Mouse (Mus musculus) heart, adult 18-20 months (tissue): Measurements from ENCODE around the gene Usp17le. TPM values are rescaled to one million over a fixed set of nuclear protein-coding genes. Genes with fewer than 3 reads are reported as not detected.
"Not testable (repeated sequence)": the region's sequence is repeated elsewhere in the genome, so short reads cannot be mapped to it uniquely, and the experiment has no call there.

Source experiments
- DNase-seq, 2 experiments: peaks; one replicate each; pipeline ENCODE4 v3.0.0; 2021 to 2022; ENCODE audit warnings: mixed read lengths in 1 of 2
- long read RNA-seq, 2 experiments: library from polyadenylated mRNA; stranded (forward); transcript quantifications; one replicate each; pipeline ENCODE4 v2.0.0; 2021
- total RNA-seq, 2 experiments: library from RNA; stranded (reverse); gene quantifications; 2 replicates each; pipeline ENCODE4 v1.2.3; 2021

Gene Usp17le
- total RNA-seq, result not detected
- long read RNA-seq, experiment 1, result 0 reads
- long read RNA-seq, experiment 2, result 0 reads

GRCm38 (mm10) chr7:104777370-104777769 is at the start of gene Usp17le:
Gene Usp17le (minus strand): TSS chr7:104777470.
- DNase-seq, result not testable (repeated sequence)

GRCm38 (mm10) chr7:104810335-104810734 is 33.1 kb upstream of the Usp17le start:
- DNase-seq, result not testable (repeated sequence)

- no peak for DNase-seq
These were observed 13.5 kb upstream of the Usp17le start for GRCm38 (mm10) chr7:104790796-104791195.

Other genes with a start within 250 kb of the Usp17le start
- gene Olfr651, start 227.3 kb downstream of the Usp17le start, total RNA-seq, result not detected
- not detected for gene Olfr652, start 216.6 kb downstream of the Usp17le start, total RNA-seq
- not detected for gene Olfr653, start 200.2 kb downstream of the Usp17le start, total RNA-seq
- not detected for gene Olfr654, start 190.4 kb downstream of the Usp17le start, total RNA-seq
- not detected for gene Olfr655, start 175.7 kb downstream of the Usp17le start, total RNA-seq
- not detected for gene Olfr656, start 163.5 kb downstream of the Usp17le start, total RNA-seq
- gene Olfr657, start 152.7 kb downstream of the Usp17le start, total RNA-seq, result not detected
- gene Olfr658, start 130.2 kb downstream of the Usp17le start, total RNA-seq, result not detected
- gene Olfr659, start 110.7 kb downstream of the Usp17le start, total RNA-seq, result not detected
- gene Olfr661, start 91.0 kb downstream of the Usp17le start, total RNA-seq, result not detected
- gene Usp17lb, start 65.1 kb upstream of the Usp17le start, total RNA-seq, result not detected
- not detected for gene Usp17la, start 79.5 kb upstream of the Usp17le start, total RNA-seq
- not detected for gene Olfr665, start 100.6 kb upstream of the Usp17le start, total RNA-seq
- gene Olfr666, start 118.5 kb upstream of the Usp17le start, total RNA-seq, result not detected
- not detected for gene Olfr667, start 144.0 kb upstream of the Usp17le start, total RNA-seq
- not detected for gene Olfr668, start 150.6 kb upstream of the Usp17le start, total RNA-seq
- gene Olfr669, start 156.8 kb upstream of the Usp17le start, total RNA-seq, result not detected
- not detected for gene Olfr670, start 185.2 kb upstream of the Usp17le start, total RNA-seq
- not detected for gene Olfr671, start 201.7 kb upstream of the Usp17le start, total RNA-seq
- gene Olfr672, start 224.6 kb upstream of the Usp17le start, total RNA-seq, result not detected